Mouse (Mus musculus): ENCODE measurements around the gene Mybpc3. TPM values are rescaled to one million over a fixed set of nuclear protein-coding genes. Genes with fewer than 3 reads are reported as not detected.

Gene Mybpc3
- polyA plus RNA-seq, 1 experiment from 2014 or later: not detected

GRCm38 (mm10) chr2:91071059-91071458 lies 46.9 kb upstream of the Mybpc3 start:
- H3K9me3 ChIP-seq (ENCODE audit: control insufficient read depth): no peaks in the 10 kb centered on the region
- no peak overlapping the region for H3K4me3 ChIP-seq (ENCODE audit: low read depth, low read length)
- no peaks in the 10 kb centered on the region for H3K36me3 ChIP-seq (ENCODE audit: control insufficient read depth, insufficient read depth)
- peak overlapping the region; percentile 66; the same call in 1 of the 2 replicates for H3K9ac ChIP-seq (ENCODE audit: low read depth, low read length)
- no peaks in the 10 kb centered on the region for H3K27me3 ChIP-seq (replicated peaks; ENCODE audit: control insufficient read depth, insufficient read depth, low read length)
- H3K4me2 ChIP-seq (replicated peaks; ENCODE audit: low read depth): peak overlapping the region; percentile 87
- 83% methylated on average over 10 of the region's 10 CpGs for WGBS
- no peak for TF ChIP-seq CTCF (IDR thresholded peaks at IDR 0.05; ENCODE audit: low read depth)
- H3K4me1 ChIP-seq (replicated peaks; ENCODE audit: control insufficient read depth, insufficient read depth, low read length): 0 out of 2 replicates have a peak, but pooled peaks cover 2% of the 10 kb centered on the region
- ATAC-seq: no peak
- no peak overlapping the region for H3K27ac ChIP-seq (ENCODE audit: low read depth, low read length)

DNA sequence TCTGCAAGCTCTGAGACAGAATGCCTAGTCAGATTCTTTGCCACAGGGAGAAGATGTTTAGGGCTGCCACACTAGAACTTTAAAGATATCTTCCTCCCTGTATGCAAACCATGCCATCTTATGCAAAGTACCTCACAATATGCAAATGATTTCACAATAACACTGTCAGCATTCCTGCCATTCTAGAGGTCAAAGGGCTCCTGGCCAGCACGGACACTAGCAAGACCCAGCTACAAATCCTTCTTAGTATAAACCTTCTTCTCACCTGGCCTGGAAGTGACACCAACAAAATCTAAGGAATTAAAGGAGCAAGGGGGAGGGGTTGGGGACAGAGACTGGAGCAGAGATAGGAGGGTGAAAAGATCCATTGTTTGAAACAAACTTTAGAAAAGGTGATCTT lies 45.9 kb upstream of the Mybpc3 start:
- Histone ChIP-seq H3K9ac (ENCODE audit: low read depth, low read length) (no peak overlapping the region), H3K4me1 (replicated peaks; ENCODE audit: control insufficient read depth, insufficient read depth, low read length) (0 out of 2 replicates have a peak, but pooled peaks cover 2% of the 10 kb centered on the region), H3K36me3 (ENCODE audit: control insufficient read depth, insufficient read depth) (no peaks in the 10 kb centered on the region), H3K27ac (ENCODE audit: low read depth, low read length) (no peak overlapping the region), H3K4me3 (ENCODE audit: low read depth, low read length) (no peak overlapping the region), H3K9me3 (ENCODE audit: control insufficient read depth) (no peaks in the 10 kb centered on the region), H3K27me3 (replicated peaks; ENCODE audit: control insufficient read depth, insufficient read depth, low read length) (no peaks in the 10 kb centered on the region), H3K4me2 (replicated peaks; ENCODE audit: low read depth) (no peak overlapping the region)
- WGBS: 17% methylated on average over 1 of the region's 1 CpGs
- no peak for TF ChIP-seq CTCF (IDR thresholded peaks at IDR 0.05; ENCODE audit: low read depth)
- ATAC-seq: no peak

DNA sequence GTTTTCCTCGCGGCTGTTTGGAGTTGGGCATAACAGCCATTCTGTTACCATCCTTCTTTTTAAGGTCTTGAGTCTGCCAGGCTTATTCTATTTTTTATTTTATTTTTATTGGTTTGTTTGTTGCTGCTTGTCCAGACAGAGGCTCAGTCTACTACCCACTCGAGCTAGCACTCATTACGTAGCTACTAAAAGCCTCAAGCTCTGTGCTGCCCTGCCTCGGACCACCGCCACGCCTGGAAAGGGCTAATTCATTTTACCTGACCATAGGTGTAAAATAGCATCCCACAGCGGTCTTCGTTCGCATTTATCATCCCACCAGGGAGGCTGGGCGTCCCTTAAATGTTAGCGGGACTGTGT lies 40.0 kb upstream of the Mybpc3 start:
- Histone ChIP-seq H3K4me1 (replicated peaks; ENCODE audit: control insufficient read depth, insufficient read depth, low read length) (no peaks in the 10 kb centered on the region), H3K4me2 (replicated peaks; ENCODE audit: low read depth) (peak overlapping the region; percentile 92), H3K27ac (ENCODE audit: low read depth, low read length) (no peak overlapping the region), H3K4me3 (ENCODE audit: low read depth, low read length) (peak overlapping the region; percentile 44), H3K36me3 (ENCODE audit: control insufficient read depth, insufficient read depth) (no peaks in the 10 kb centered on the region), H3K9me3 (ENCODE audit: control insufficient read depth) (no peaks in the 10 kb centered on the region), H3K27me3 (replicated peaks; ENCODE audit: control insufficient read depth, insufficient read depth, low read length) (no peaks in the 10 kb centered on the region), H3K9ac (ENCODE audit: low read depth, low read length) (no peak overlapping the region)
- no peak for ATAC-seq
- no peak for TF ChIP-seq CTCF (IDR thresholded peaks at IDR 0.05; ENCODE audit: low read depth)
- 20% methylated on average over 12 of the region's 12 CpGs for WGBS

GRCm38 (mm10) chr2:91078314-91079025 lies 39.5 kb upstream of the Mybpc3 start:
- Histone ChIP-seq H3K27me3 (replicated peaks; ENCODE audit: control insufficient read depth, insufficient read depth, low read length) (no peaks in the 10 kb centered on the region), H3K4me1 (replicated peaks; ENCODE audit: control insufficient read depth, insufficient read depth, low read length) (no peaks in the 10 kb centered on the region), H3K9me3 (ENCODE audit: control insufficient read depth) (no peaks in the 10 kb centered on the region), H3K4me2 (replicated peaks; ENCODE audit: low read depth) (peak overlapping the region; percentile 92), H3K4me3 (ENCODE audit: low read depth, low read length) (peak overlapping the region; percentile 44), H3K9ac (ENCODE audit: low read depth, low read length) (peak overlapping the region; percentile 45), H3K27ac (ENCODE audit: low read depth, low read length) (no peak overlapping the region), H3K36me3 (ENCODE audit: control insufficient read depth, insufficient read depth) (no peaks in the 10 kb centered on the region)
- TF ChIP-seq CTCF (IDR thresholded peaks at IDR 0.05; ENCODE audit: low read depth): peak; percentile 20; the same call in 1 of the 2 replicates
- ATAC-seq: peak; percentile 42
- under 1% methylated on average over 29 of the region's 36 CpGs for WGBS

- Histone ChIP-seq H3K27me3 (replicated peaks; ENCODE audit: control insufficient read depth, insufficient read depth, low read length) (no peaks in the 10 kb centered on the region), H3K4me1 (replicated peaks; ENCODE audit: control insufficient read depth, insufficient read depth, low read length) (no peaks in the 10 kb centered on the region), H3K27ac (ENCODE audit: low read depth, low read length) (no peak overlapping the region), H3K9ac (ENCODE audit: low read depth, low read length) (peak overlapping the region; percentile 45), H3K4me3 (ENCODE audit: low read depth, low read length) (peak overlapping the region; percentile 44), H3K36me3 (ENCODE audit: control insufficient read depth, insufficient read depth) (no peaks in the 10 kb centered on the region), H3K4me2 (replicated peaks; ENCODE audit: low read depth) (peak overlapping the region; percentile 92), H3K9me3 (ENCODE audit: control insufficient read depth) (no peaks in the 10 kb centered on the region)
- no peak for ATAC-seq
- WGBS: 34% methylated on average over 5 of the region's 5 CpGs
- no peak for TF ChIP-seq CTCF (IDR thresholded peaks at IDR 0.05; ENCODE audit: low read depth)
Observed at GRCm38 (mm10) chr2:91079026-91079384, 38.9 kb upstream of the Mybpc3 start.

- Histone ChIP-seq H3K9ac (ENCODE audit: low read depth, low read length) (no peak overlapping the region), H3K27me3 (replicated peaks; ENCODE audit: control insufficient read depth, insufficient read depth, low read length) (no peaks in the 10 kb centered on the region), H3K4me2 (replicated peaks; ENCODE audit: low read depth) (no peak overlapping the region), H3K36me3 (ENCODE audit: control insufficient read depth, insufficient read depth) (no peaks in the 10 kb centered on the region), H3K4me3 (ENCODE audit: low read depth, low read length) (no peak overlapping the region), H3K27ac (ENCODE audit: low read depth, low read length) (no peak overlapping the region), H3K9me3 (ENCODE audit: control insufficient read depth) (no peaks in the 10 kb centered on the region), H3K4me1 (replicated peaks; ENCODE audit: control insufficient read depth, insufficient read depth, low read length) (no peaks in the 10 kb centered on the region)
- ATAC-seq: no peak
- 71% methylated on average over 8 of the region's 8 CpGs for WGBS
- no peak for TF ChIP-seq CTCF (IDR thresholded peaks at IDR 0.05; ENCODE audit: low read depth)
Observed at GRCm38 (mm10) chr2:91080784-91081513, 37.0 kb upstream of the Mybpc3 start.

Data from intestine, postnatal 0 days (tissue).